Mouse (Mus musculus) limb, embryonic 14.5 days (tissue): ENCODE measurements around the gene Chst1. TPM values are rescaled to one million over a fixed set of nuclear protein-coding genes. Genes with fewer than 3 reads are reported as not detected.

Source experiments
- ATAC-seq: fragments of 200-750 bp; cut with Nextera tagmentation; 2 replicates; pipeline ENCODE4 v1.8.0; 2017; ENCODE audit warnings: low read depth, moderate number of reproducible peaks, moderate TSS enrichment; ENCODE audit not compliant: low FRiP score
- DNase-seq: peaks from one replicate; pipeline ENCODE4 v3.0.0-alpha.2; 2015; ENCODE audit warnings: low spot score
- H3K27ac ChIP-seq: fragments of 300-500 bp; sonication (generic); replicated peaks from 2 replicates; pipeline ENCODE4 v1.5.1; 2014; ENCODE audit warnings: low read depth, mild to moderate bottlenecking, low read length, moderate library complexity, mixed read lengths
- H3K27me3 ChIP-seq: fragments of 300-500 bp; sonication (generic); 2 replicates; pipeline ENCODE4 v1.6.1; 2014; ENCODE audit warnings: low read length, mixed read lengths; ENCODE audit not compliant: control insufficient read depth, insufficient read depth
- H3K36me3 ChIP-seq: fragments of 300-500 bp; sonication (generic); 2 replicates; pipeline ENCODE4 v1.6.1; 2014; ENCODE audit warnings: mild to moderate bottlenecking, low read length, moderate library complexity, mixed read lengths; ENCODE audit not compliant: control insufficient read depth, insufficient read depth
- H3K4me1 ChIP-seq: fragments of 300-500 bp; sonication (generic); 2 replicates; pipeline ENCODE4 v1.6.1; 2014; ENCODE audit warnings: antibody characterized with exemption, low read length, mixed read lengths; ENCODE audit not compliant: control insufficient read depth, insufficient read depth
- H3K4me2 ChIP-seq: fragments of 300-500 bp; sonication (generic); replicated peaks from 2 replicates; pipeline ENCODE4 v1.6.1; 2014; ENCODE audit warnings: low read depth, mild to moderate bottlenecking, low read length, moderate library complexity; ENCODE audit not compliant: severe bottlenecking
- H3K4me3 ChIP-seq: fragments of 300-500 bp; sonication (generic); replicated peaks from 2 replicates; pipeline ENCODE4 v1.5.1; 2014; ENCODE audit warnings: low read length
- H3K9ac ChIP-seq: fragments of 300-500 bp; sonication (generic); 2 replicates; pipeline ENCODE4 v1.6.1; 2014; ENCODE audit warnings: mild to moderate bottlenecking, low read depth, low read length, moderate library complexity; ENCODE audit not compliant: severe bottlenecking
- H3K9me3 ChIP-seq: fragments of 300-500 bp; sonication (generic); 2 replicates; pipeline ENCODE4 v1.6.1; 2016; ENCODE audit warnings: low read length; ENCODE audit not compliant: control insufficient read depth
- POLR2A ChIP-seq: fragments of 200-500 bp; IDR thresholded peaks from 2 replicates; pipeline ENCODE4 v1.8.0; 2012; ENCODE audit warnings: inconsistent platforms, mild to moderate bottlenecking, moderate library complexity, borderline replicate concordance; ENCODE audit not compliant: insufficient read depth, insufficient read length; ENCODE audit errors: extremely low read depth
- WGBS: fragments of 180-500 bp; shearing (Covaris S2); extraction: QIAGEN DNeasy Blood & Tissue Kit; methylation state at CpG from one replicate; pipeline ENCODE4 v1.1.7; 2014; 5-methylcytosine and 5-hydroxymethylcytosine counted together
- microRNA-seq: library from miRNA; unstranded; fragments of <30 nt; microRNA quantifications from one replicate; pipeline ENCODE4, GENCODE M21; 2016
- polyA plus RNA-seq, 2 experiments: library from polyadenylated mRNA; depleted of rRNA in 1 of 2; stranded (reverse) in 1 of 2; unstranded in 1 of 2; fragments of >200 nt; fragmentation: Nextera tagmentation in 1 of 2; extraction: Ambion mirVana in 1 of 2; gene quantifications; 2 replicates each; pipeline versions ENCODE4 v1.2.1 to v1.2.3; 2012 to 2014

The Chst1 gene
- polyA plus RNA-seq, 2 experiments: 7.1 to 15.2 TPM

DNA sequence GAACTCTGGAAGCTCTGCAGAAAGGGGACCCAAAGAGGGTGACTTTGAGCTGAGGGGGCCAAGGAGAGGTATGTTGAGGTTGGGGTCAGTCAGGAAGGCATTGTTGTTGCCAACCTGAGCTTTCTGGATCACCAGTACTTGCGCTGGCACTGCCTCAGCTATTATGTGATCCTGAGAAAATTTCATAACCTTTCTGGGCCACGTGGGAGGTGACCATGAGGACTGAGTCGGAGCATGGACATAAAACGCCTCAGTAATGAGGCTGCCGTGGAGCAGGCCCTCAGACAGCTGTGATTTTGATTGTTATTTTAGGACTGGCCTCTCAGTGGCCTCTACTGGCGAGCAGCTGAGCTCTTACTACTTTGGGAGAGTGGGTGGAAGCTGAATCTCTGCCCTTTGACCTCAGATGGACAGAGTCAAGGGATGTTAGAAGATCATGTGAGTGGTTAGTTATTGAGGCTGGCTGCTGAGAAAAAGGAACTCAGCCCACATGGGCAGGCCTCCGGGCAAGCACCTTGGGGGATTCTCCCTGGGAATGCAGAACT lies 60.1 kb downstream of the Chst1 start:
- ATAC-seq: no peak
- H3K27me3 ChIP-seq: no peaks in the 10 kb centered on the region
- no peak overlapping the region for H3K4me3 ChIP-seq
- no peak overlapping the region for H3K27ac ChIP-seq
- no peak for TF ChIP-seq POLR2A
- no peaks in the 10 kb centered on the region for H3K9me3 ChIP-seq
- no peak for DNase-seq
- H3K36me3 ChIP-seq: no peaks in the 10 kb centered on the region
- H3K4me2 ChIP-seq: no peak overlapping the region
- no peak overlapping the region for H3K9ac ChIP-seq
- no peaks in the 10 kb centered on the region for H3K4me1 ChIP-seq
- WGBS: 50% methylated on average over 7 of the region's 7 CpGs

DNA sequence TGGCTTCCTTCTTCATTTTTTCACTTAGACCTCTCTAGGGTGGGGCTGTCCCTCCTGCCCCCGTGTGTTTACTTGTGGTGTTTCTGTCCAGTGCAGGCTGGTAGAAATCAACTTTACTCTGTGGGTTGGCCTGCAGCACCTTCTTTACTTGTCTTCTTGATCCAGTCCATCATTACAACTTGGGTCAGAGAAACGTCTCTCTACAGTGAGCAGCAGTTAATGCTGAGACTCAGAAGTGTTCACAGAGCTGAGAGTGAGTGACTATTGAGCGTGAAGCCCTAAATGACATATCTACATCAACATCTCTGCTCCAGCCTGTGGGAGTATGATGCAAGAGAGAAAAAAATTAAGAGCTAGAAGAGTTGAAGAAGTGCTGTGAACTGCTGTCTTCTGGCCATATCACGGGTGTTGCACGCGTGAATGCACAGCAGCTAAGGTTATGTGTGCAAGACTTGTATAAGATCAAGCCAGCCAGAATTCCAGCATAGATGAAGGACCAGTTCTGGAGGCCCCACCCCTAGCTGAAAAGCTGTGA lies 63.1 kb downstream of the Chst1 start:
- H3K9me3 ChIP-seq: no peaks in the 10 kb centered on the region
- 87% methylated on average over 6 of the region's 6 CpGs for WGBS
- H3K27ac ChIP-seq: no peak overlapping the region
- no peaks in the 10 kb centered on the region for H3K4me1 ChIP-seq
- DNase-seq (no peak), ATAC-seq (no peak)
- no peak for TF ChIP-seq POLR2A
- no peak overlapping the region for H3K4me2 ChIP-seq
- H3K36me3 ChIP-seq: no peaks in the 10 kb centered on the region
- no peak overlapping the region for H3K9ac ChIP-seq
- H3K4me3 ChIP-seq: no peak overlapping the region
- no peaks in the 10 kb centered on the region for H3K27me3 ChIP-seq

Small RNA genes lying within 50 kb of the gene (microRNA-seq; reads per million reads assigned to microRNA genes)
- gene Mir7221: not detected
- gene Mir7222: not detected

Other genes with a start within 250 kb of the Chst1 start
- gene Pex16, start 225.0 kb upstream of the Chst1 start, polyA plus RNA-seq (2012; rRNA removed): 26.4 and 30.6 TPM in 2 replicates
- 22.3 TPM in 2 replicates for gene Pex16, start 225.0 kb upstream of the Chst1 start, polyA plus RNA-seq (2014; fragmentation: Nextera tagmentation; extraction: Ambion mirVana)
- 32.7 and 41.1 TPM in 2 replicates for gene Large2, start 224.8 kb upstream of the Chst1 start, polyA plus RNA-seq (2012; rRNA removed)
- 15.0 and 16.3 TPM in 2 replicates for gene Large2, start 224.8 kb upstream of the Chst1 start, polyA plus RNA-seq (2014; fragmentation: Nextera tagmentation; extraction: Ambion mirVana)
- gene 1700029I15Rik, start 217.2 kb upstream of the Chst1 start, polyA plus RNA-seq (2012; rRNA removed): 3.1 and 3.5 TPM in 2 replicates
- gene 1700029I15Rik, start 217.2 kb upstream of the Chst1 start, polyA plus RNA-seq (2014; fragmentation: Nextera tagmentation; extraction: Ambion mirVana): 1.7 and 2.4 TPM in 2 replicates
- gene Mapk8ip1, start 198.4 kb upstream of the Chst1 start, polyA plus RNA-seq (2012; rRNA removed): 42.5 and 54.8 TPM in 2 replicates
- gene Mapk8ip1, start 198.4 kb upstream of the Chst1 start, polyA plus RNA-seq (2014; fragmentation: Nextera tagmentation; extraction: Ambion mirVana): 12.9 and 13.8 TPM in 2 replicates
- gene Cry2, start 165.7 kb upstream of the Chst1 start, polyA plus RNA-seq (2012; rRNA removed): 27.2 and 33.5 TPM in 2 replicates
- 30.2 and 34.8 TPM in 2 replicates for gene Cry2, start 165.7 kb upstream of the Chst1 start, polyA plus RNA-seq (2014; fragmentation: Nextera tagmentation; extraction: Ambion mirVana)
- gene Slc35c1, start 139.2 kb upstream of the Chst1 start, polyA plus RNA-seq (2012; rRNA removed): 16.1 and 24.1 TPM in 2 replicates
- gene Slc35c1, start 139.2 kb upstream of the Chst1 start, polyA plus RNA-seq (2014; fragmentation: Nextera tagmentation; extraction: Ambion mirVana): 14.3 and 15.1 TPM in 2 replicates